Mouse (Mus musculus) gastrocnemius, postnatal 14 days (tissue): Measurements from ENCODE around the gene Coro2b. TPM values are rescaled to one million over a fixed set of nuclear protein-coding genes. Genes with fewer than 3 reads are reported as not detected.

Experiments
- DNase-seq: peaks from one replicate; pipeline ENCODE4 v3.0.0; 2021; ENCODE audit warnings: mixed read lengths
- intact Hi-C: fragments of 180-260 bp; cut with DNase I; formaldehyde crosslinking; loops from one replicate; pipeline ENCODE4 v1.15.1; 2025; ENCODE audit warnings: low total_unique reads
- total RNA-seq, 2 experiments: library from RNA; stranded (reverse); gene quantifications; 2 replicates each; pipeline ENCODE4 v1.2.3; 2021

Coro2b gene
- total RNA-seq, 2 experiments from 2014 or later = 8.2 to 11.4 TPM

DNA sequence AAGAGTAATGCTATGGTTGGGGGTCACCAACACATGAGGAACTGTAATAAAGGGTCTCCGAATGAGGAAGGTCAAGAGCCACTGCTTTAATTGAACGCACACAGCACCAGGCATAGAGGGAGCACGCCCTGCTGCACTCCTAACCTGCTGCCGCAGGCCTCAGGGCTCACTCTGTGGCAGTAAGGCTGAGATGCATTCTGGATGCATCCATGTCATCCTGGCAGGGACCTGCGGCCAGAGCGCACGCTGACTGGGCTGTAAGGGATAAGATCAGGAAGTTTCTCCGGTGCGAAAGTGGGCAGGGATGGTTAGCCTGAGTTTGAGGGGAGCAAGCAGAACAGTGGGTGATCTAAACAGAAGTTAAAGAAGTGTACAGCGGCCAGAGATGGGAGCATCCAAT, 17.5 kb downstream of the Coro2b start:
- DNase-seq = no peak
- intact Hi-C loops = no loop called here

DNA sequence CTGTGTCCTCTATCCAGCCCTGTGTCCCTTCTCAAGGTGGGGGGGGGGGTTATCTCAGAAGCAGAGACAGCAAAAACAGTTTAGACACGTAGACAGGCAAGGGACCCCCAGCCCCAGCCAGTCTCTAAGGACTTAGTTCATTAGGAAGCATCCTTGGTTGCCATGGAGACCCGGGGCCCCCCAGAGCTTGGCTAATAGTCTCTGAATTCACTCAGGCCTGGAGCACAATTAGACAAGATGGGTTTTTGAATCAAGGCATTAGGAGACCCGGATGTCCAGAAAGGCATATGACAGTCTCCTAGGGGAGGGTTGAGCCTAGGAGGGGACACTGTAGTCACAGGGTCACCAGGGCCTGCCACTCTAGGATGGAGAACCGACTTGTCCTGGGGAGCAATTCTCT, 18.3 kb downstream of the Coro2b start:
- no peak for DNase-seq
- intact Hi-C loops = no loop called here

DNA sequence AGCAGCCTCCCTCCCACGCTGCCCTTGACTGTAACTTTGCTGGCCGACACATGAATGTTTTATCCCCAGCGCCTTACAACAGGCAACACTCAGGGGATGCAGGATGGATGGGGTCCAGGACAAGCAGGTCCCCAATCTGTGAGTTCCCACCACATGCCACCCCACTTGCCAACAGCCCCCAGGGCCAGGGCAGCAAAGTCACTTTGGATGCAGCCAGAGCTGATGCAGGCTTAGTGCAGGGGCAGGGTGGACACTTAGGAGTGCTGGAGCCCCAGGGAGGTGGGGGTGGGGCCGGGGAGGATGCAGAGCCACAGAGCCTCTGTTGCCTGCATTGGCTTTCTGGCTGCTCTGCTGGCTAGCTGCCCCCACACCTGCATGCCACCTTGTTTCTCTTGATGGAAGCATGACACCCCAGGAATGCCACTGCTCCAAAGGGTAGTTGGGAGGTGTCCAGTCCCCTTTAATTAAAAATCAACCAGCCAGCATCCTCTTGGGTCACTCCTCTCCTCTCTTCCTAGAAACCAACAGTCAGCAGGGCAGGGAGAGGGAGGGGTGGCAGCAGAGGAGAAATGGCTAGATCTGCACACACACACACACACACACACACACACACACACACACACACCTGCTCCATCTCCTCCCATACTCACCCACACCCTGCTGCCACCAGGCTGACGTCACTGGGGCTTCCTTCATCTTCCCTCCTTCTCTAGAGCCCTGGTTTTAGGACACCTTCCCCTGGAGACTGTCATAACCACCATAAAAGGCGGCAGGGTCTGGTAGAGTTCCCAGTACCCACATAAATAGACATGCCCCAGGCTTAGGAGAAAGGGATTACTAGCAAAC, 19.5 kb downstream of the Coro2b start:
- no peak for DNase-seq
- intact Hi-C loops = no loop called here

DNA sequence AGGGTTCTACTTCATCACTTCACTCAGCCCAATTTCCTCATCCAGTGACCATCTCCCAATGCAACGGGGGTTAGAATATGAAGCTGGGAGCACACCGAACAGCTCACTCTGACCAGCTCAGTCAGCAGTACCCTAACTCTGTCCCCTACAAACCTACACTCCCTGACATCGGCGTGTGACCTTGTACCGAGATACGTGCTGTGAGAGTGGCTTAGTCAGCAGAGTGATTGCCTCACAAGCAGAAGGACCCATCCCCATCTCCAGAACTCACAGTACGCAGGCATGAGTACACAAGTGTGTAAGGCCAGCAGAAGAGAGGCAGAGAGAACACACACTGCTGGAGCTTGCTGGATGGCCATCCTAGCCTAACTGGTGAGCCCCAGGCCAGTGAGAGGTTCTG, 21.7 kb downstream of the Coro2b start:
- no peak for DNase-seq
- intact Hi-C loops = no loop called here

- intact Hi-C loops = no loop called here
These were observed 23.2 kb downstream of the Coro2b start for GRCm38 (mm10) chr9:62513492-62514133.

GRCm38 (mm10) chr9:62510530-62510936, 26.3 kb downstream of the Coro2b start:
- no peak for DNase-seq
- intact Hi-C loops = no loop called here

More at GRCm38 (mm10) chr9:62513492-62514133, 23.2 kb downstream of the Coro2b start:
- peak; percentile 49 for DNase-seq

DNA sequence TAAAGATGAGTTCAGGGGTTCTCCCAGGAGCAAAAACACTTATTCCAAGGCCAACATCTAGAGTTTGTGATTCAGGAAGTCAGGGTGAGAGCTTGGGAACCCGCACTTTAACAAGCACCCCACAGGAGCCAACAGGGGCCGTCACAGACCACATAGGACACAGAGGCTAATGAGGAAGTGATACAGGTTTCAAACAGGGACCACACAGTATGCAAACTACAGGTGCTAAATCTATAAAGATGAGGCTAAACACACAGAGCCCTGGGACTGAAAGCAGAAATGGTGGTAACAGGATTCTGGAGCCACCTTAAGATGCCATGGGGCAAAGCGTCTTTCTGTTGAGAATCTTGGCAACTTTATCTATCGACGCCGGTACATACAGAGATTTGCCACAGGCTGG, 27.2 kb downstream of the Coro2b start:
- DNase-seq = no peak
- intact Hi-C loops = no loop called here

DNA sequence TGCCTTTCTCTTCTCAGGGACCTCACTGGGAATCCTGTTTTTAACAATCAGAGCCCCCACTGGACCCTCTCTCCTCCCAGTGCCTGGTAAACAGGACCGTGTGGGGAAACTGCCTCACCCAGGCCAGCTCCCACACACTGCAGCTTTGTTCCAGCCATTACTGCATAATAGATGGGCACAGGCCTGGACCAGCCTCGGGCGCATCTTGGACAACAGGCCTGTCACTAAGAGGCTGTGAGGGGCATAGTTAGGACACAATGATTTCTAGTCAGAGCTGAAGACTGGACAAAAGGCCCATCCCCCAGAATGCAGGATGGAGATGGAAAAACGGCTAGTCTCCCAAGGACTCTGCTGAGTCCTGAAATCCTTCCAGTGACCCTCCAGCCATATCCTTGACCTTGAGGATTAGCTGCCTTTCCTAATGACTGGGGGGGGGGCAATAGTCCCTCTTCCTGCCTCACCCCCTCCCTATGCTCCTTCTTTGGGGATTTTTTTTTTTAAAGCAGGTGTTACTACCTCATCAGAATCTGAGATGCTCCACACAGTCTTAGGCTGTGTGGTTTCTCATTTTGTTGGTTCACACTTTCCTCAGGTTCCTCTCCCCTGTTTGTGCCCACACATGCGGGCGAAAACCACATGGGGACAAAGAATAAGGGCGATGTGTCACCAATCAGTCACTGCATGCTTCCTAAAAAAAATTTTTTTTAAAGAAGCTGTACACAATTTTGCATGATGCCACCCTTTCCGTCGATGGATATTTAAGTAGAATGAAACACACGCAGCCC, 27.9 kb downstream of the Coro2b start:
- no peak for DNase-seq
- intact Hi-C loops = no loop called here

GRCm38 (mm10) chr9:62506467-62507067, 30.3 kb downstream of the Coro2b start:
- no peak for DNase-seq
- intact Hi-C loops = no loop called here

DNA sequence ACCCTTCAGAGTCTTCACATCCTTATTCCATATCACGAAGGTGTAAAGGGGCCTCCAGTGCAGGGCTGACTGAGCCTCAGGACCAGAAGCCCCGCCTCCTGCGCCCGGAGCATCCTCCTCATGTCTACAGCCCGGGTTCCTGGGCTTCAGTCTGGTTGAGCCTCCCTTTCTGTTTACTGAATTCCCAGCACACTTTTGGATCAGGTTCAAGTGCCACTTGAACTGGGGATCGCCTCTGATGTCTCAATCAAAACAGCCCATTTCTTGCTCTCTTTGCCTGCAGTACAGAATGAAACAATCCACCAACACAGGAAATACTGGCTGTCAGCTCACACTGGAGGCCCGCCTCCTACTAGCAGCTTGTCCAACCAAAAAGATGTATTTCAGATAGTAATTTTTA, 32.7 kb downstream of the Coro2b start:
- intact Hi-C loops = no loop called here
- no peak for DNase-seq

GRCm38 (mm10) chr9:62502361-62502760, 34.5 kb downstream of the Coro2b start:
- intact Hi-C loops = no loop called here
- DNase-seq = no peak

GRCm38 (mm10) chr9:62501566-62501965, 35.3 kb downstream of the Coro2b start:
- DNase-seq = no peak
- intact Hi-C loops = no loop called here

GRCm38 (mm10) chr9:62500007-62500406, 36.8 kb downstream of the Coro2b start:
- DNase-seq = no peak
- intact Hi-C loops = no loop called here

- DNase-seq = no peak
These were observed 37.9 kb downstream of the Coro2b start for GRCm38 (mm10) chr9:62498945-62499344.

GRCm38 (mm10) chr9:62497135-62498092, 39.4 kb downstream of the Coro2b start:
- intact Hi-C loops = no loop called here
- no peak for DNase-seq

More at GRCm38 (mm10) chr9:62498945-62499344, 37.9 kb downstream of the Coro2b start:
- intact Hi-C loops = no loop called here

- no peak for DNase-seq
- intact Hi-C loops = no loop called here
These were observed 44.4 kb downstream of the Coro2b start for GRCm38 (mm10) chr9:62492306-62492990.

DNA sequence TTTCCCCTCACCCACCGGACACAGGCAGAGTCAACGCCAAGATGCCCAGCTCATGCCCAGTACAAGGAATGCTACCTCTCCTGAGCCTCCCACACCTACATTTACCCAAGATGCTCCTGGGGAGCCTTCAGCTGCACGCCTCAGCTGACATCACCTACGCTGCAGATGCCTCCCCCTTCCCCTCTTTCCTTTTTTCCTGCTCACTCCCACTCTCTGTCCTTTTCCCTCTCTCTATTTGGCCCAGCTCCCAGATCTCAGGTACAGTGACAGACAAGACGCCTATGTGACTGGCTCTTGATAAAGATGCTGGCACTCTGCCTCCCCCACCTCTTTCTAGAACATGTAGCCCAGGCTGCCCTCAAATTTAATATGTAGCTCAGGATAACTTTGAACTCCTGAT, 45.2 kb downstream of the Coro2b start:
- intact Hi-C loops = no loop called here
- DNase-seq = no peak

DNA sequence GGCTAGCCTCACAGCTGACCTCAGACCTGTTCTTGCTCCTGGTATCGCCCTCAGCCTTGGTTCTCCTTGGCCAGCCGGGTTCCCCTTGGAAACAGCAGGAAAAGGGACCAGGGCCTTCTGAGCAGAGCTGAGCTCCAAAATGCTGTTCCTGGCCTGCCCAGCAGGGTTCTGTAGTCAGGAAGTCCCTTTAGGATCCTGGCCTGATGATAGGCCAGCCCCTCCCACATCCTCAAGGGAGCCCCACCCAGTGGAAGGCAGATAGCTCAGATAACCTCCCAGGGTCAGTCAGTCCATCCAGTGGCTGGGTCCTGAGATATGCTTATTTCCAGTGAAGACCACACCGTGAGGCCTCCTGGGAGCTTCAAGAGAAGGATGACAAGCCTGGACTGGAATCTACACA, 45.7 kb downstream of the Coro2b start:
- peak; percentile 52 for DNase-seq
- intact Hi-C loops = no loop called here
